Mouse (Mus musculus) yolk sac, embryonic 10.5 days (tissue): Measurements from ENCODE around the gene Tmem192.

Experiments used
- DNase-seq: peaks from one replicate; pipeline ENCODE4 v3.0.0-alpha.2; 2017; ENCODE audit warnings: low spot score

The Tmem192 gene

GRCm38 (mm10) chr8:64983150-64983897, 36.3 kb downstream of the Tmem192 start:
- DNase-seq, result no peak

- no peak for DNase-seq
Observed at GRCm38 (mm10) chr8:64987731-64988130, 40.7 kb downstream of the Tmem192 start, which contains the start of gene Trim75. Gene Trim75, minus strand, starts transcription at chr8:64987831.

DNA sequence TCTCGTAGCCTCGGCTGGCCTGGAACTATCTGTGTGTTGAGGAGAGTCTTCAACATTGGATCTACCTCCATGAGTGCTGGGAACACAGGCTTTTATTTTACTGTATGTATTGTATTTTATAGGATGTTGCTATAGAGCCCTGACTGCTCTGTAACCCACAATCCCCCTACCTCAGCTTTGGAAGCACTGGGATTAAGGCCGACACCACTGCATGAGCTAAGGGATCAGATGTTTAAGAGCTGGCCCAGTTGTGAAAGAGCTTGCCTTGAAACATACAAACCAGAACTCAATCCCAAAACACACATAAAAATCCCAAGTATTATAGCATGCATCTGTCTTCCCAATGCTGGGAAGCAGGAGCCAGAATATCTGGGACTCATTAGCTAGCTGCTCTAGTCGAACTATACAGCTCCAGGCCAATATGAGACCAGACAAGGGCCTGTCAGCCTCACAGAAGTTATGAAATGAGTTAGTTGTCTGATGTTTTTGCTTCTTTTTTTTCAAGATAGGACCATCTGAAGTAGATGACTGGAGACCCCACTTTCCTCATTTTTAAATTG, 51.9 kb downstream of the Tmem192 start:
- no peak for DNase-seq

- DNase-seq, result peak; percentile 27
Observed at GRCm38 (mm10) chr8:65007616-65008015, 60.6 kb downstream of the Tmem192 start.

GRCm38 (mm10) chr8:65018423-65018822, 71.4 kb downstream of the Tmem192 start, which contains the start of the genes Trim61 and Trim60:
Gene Trim61, minus strand, starts transcription at chr8:65018523.
Gene Trim60, minus strand, starts transcription at chr8:65018584.
- DNase-seq, result no peak
